Comparison of ENCODE assay signal across 17 mouse cellular contexts in genomic region chr7:48948381-48949108, GRCm38 (mm10). TPM values are rescaled to one million over a fixed set of nuclear protein-coding genes. Genes with fewer than 3 reads are reported as not detected.
DNase-seq lines count a peak whose midpoint lies in the region; ATAC-seq and TF ChIP-seq lines count a peak whose summit lies in the region.
"Had no signal": no experiment of that assay in that cellular context is flagged by ENCODE, and none has a peak within 500 bp of the region (broad histone marks: within the 10 kb centered on the region; RNA-seq: fewer than 3 reads in every experiment).

No protein-coding gene starts in this region.

- H3K36me3 ChIP-seq in liver, embryonic 12.5 days = no peaks in the 10 kb centered on the region
- no peaks in the 10 kb centered on the region for H3K36me3 ChIP-seq in liver, postnatal 0 days (replicated peaks; ENCODE audit: insufficient read depth, low read length)
- H3K36me3 ChIP-seq in liver, embryonic 14.5 days (replicated peaks; ENCODE audit: control insufficient read depth, insufficient read depth, low read depth) = no peaks in the 10 kb centered on the region
- H3K36me3 ChIP-seq: embryonic facial prominence, embryonic 13.5 days; heart, embryonic 13.5 days had no signal

- TF ChIP-seq EP300 in liver, postnatal 0 days (IDR thresholded peaks at IDR 0.05; ENCODE audit: low read depth) = no peak
- TF ChIP-seq EP300 in liver, embryonic 14.5 days (IDR thresholded peaks at IDR 0.05; ENCODE audit: low read depth) = peak; percentile 41

- H3K9ac ChIP-seq in liver, embryonic 12.5 days = no peak overlapping the region
- no peak overlapping the region for H3K9ac ChIP-seq in liver, postnatal 0 days (replicated peaks)
- H3K9ac ChIP-seq in liver, embryonic 14.5 days (replicated peaks) = no peak overlapping the region
- H3K9ac ChIP-seq: embryonic facial prominence, embryonic 13.5 days; heart, embryonic 13.5 days; hindbrain, embryonic 14.5 days had no signal

- H3K27me3 ChIP-seq in liver, embryonic 12.5 days (replicated peaks) = peaks cover 9% of the 10 kb centered on the region; the same call in 1 of the 2 replicates
- no peaks in the 10 kb centered on the region for H3K27me3 ChIP-seq in liver, postnatal 0 days (ENCODE audit: insufficient read depth, low read length)
- H3K27me3 ChIP-seq in liver, embryonic 14.5 days (ENCODE audit: control insufficient read depth, insufficient read depth, low read length) = no peaks in the 10 kb centered on the region
- H3K27me3 ChIP-seq: heart, embryonic 13.5 days had no signal

- ATAC-seq in liver, embryonic 12.5 days = peak; percentile 74
- no peak for ATAC-seq in liver, postnatal 0 days
- peak; percentile 92 for ATAC-seq in common myeloid progenitor, adult 5-6 weeks (replicated peaks; ENCODE audit: low read depth, poor library complexity, severe bottlenecking)
- peak; percentile 86 for ATAC-seq in liver, embryonic 14.5 days (ENCODE audit: insufficient read depth)
- ATAC-seq in megakaryocyte-erythroid progenitor cell, adult 5-6 weeks (replicated peaks; ENCODE audit: low FRiP score, low TSS enrichment, poor library complexity, severe bottlenecking) = peak; percentile 94

- H3K4me1 ChIP-seq in liver, embryonic 12.5 days = peaks cover 14% of the 10 kb centered on the region
- H3K4me1 ChIP-seq in liver, postnatal 0 days (ENCODE audit: insufficient read depth) = no peaks in the 10 kb centered on the region
- peaks cover 0 to 11% of the 10 kb centered on the region in 2 experiments; a peak in 2 of 4 replicates for H3K4me1 ChIP-seq in liver, embryonic 14.5 days (replicated peaks; ENCODE audit: control insufficient read depth in 2 of 2, insufficient read depth in 2 of 2, low read length in 1 of 2)
- H3K4me1 ChIP-seq: embryonic facial prominence, embryonic 13.5 days had no signal

- WGBS in liver, embryonic 12.5 days (ENCODE audit: insufficient replicate concordance) = 41% methylated on average over 4 of the region's 4 CpGs
- WGBS in liver, postnatal 0 days (ENCODE audit: insufficient replicate concordance) = 52% methylated on average over 4 of the region's 4 CpGs
- WGBS in liver, embryonic 14.5 days (ENCODE audit: insufficient replicate concordance) = 27% methylated on average over 4 of the region's 4 CpGs

- H3K4me3 ChIP-seq in liver, embryonic 12.5 days = no peak overlapping the region
- no peak overlapping the region for H3K4me3 ChIP-seq in liver, postnatal 0 days (ENCODE audit: low read depth, low read length)
- H3K4me3 ChIP-seq in liver, embryonic 14.5 days (ENCODE audit: insufficient read depth in 1 of 2, low read depth in 2 of 2, low read length in 2 of 2) = no peak overlapping the region
- H3K4me3 ChIP-seq: embryonic facial prominence, embryonic 13.5 days; gastrocnemius, adult 2 months; heart, embryonic 13.5 days had no signal

- H3K27ac ChIP-seq in liver, embryonic 12.5 days = no peak overlapping the region
- no peak overlapping the region for H3K27ac ChIP-seq in liver, postnatal 0 days (ENCODE audit: low read depth)
- H3K27ac ChIP-seq in liver, embryonic 14.5 days = no peak overlapping the region
- H3K27ac ChIP-seq: embryonic facial prominence, embryonic 13.5 days; gastrocnemius, adult 2 months; heart, embryonic 13.5 days; hindbrain, embryonic 14.5 days had no signal

- TF ChIP-seq CTCF in liver, postnatal 0 days (IDR thresholded peaks at IDR 0.05; ENCODE audit: low read depth) = no peak
- no peak for TF ChIP-seq CTCF in liver, embryonic 14.5 days (IDR thresholded peaks at IDR 0.05; ENCODE audit: low read depth)

- no peaks in the 10 kb centered on the region for H3K9me3 ChIP-seq in liver, embryonic 12.5 days (replicated peaks)
- no peaks in the 10 kb centered on the region for H3K9me3 ChIP-seq in liver, postnatal 0 days (ENCODE audit: low read length)
- H3K9me3 ChIP-seq in liver, embryonic 14.5 days (ENCODE audit: control insufficient read depth, low read length) = no peaks in the 10 kb centered on the region
- H3K9me3 ChIP-seq: embryonic facial prominence, embryonic 13.5 days; heart, embryonic 13.5 days had no signal

- DNase-seq in liver, postnatal 0 days = no peak
- no peak for DNase-seq in liver, embryonic 14.5 days (ENCODE audit: low read depth in 3 of 3, low spot score in 3 of 3)
- DNase-seq in right cerebral cortex, adult 18-20 months = no peak
- no peak for DNase-seq in urinary bladder, postnatal 25 days (ENCODE audit: low spot score)
- DNase-seq: adrenal gland, postnatal 10 days; cerebellum, adult 11 months; cerebellum, adult 8-10 months; cerebellum, postnatal 14 days; gastrocnemius, adult 2 months; gastrocnemius, postnatal 25 days; heart, postnatal 4 days had no signal

- no peak overlapping the region for H3K4me2 ChIP-seq in liver, embryonic 12.5 days
- H3K4me2 ChIP-seq in liver, postnatal 0 days (ENCODE audit: low read depth, low read length) = no peak overlapping the region
- 0 out of 2 replicates have a peak overlapping the region, but pooled peaks have one; percentile 4 for H3K4me2 ChIP-seq in liver, embryonic 14.5 days (ENCODE audit: low read depth)
- H3K4me2 ChIP-seq: embryonic facial prominence, embryonic 13.5 days; heart, embryonic 13.5 days; hindbrain, embryonic 14.5 days had no signal

RNA-seq across cellular contexts. Expression of gene Nav2, which starts 40.0 kb away (rescaled TPM):
- 2.6 and 2.8 TPM in 2 replicates for polyA plus RNA-seq in liver, embryonic 12.5 days (2016; fragmentation: Nextera tagmentation; extraction: Ambion mirVana)
- polyA plus RNA-seq in liver, postnatal 0 days (2015; fragmentation: Nextera tagmentation; extraction: Ambion mirVana) = 2.7 and 3.3 TPM in 2 replicates
- 5.9 and 7.8 TPM in 2 replicates for total RNA-seq in common myeloid progenitor, adult 5-6 weeks (2017)
- 1.3 and 1.5 TPM in 2 replicates for polyA plus RNA-seq in liver, embryonic 14.5 days (2012; rRNA removed)
- 1.6 and 2.0 TPM in 2 replicates for polyA plus RNA-seq in liver, embryonic 14.5 days (2014; fragmentation: Nextera tagmentation; extraction: Ambion mirVana)
- 1.4 and 2.6 TPM in 2 replicates for total RNA-seq in megakaryocyte-erythroid progenitor cell, adult 5-6 weeks (2014; fragmentation: Nextera tagmentation)
- total RNA-seq in megakaryocyte-erythroid progenitor cell, adult 5-6 weeks (2017) = 1.4 and 1.5 TPM in 2 replicates
